Mouse (Mus musculus) embryo, embryonic 11.5 days (tissue): ENCODE data around the gene Limch1.

Experiments used
- DNase-seq: peaks from one replicate; pipeline ENCODE4 v3.0.0-alpha.2; 2012; ENCODE audit warnings: low read depth, low spot score

The Limch1 gene

DNA sequence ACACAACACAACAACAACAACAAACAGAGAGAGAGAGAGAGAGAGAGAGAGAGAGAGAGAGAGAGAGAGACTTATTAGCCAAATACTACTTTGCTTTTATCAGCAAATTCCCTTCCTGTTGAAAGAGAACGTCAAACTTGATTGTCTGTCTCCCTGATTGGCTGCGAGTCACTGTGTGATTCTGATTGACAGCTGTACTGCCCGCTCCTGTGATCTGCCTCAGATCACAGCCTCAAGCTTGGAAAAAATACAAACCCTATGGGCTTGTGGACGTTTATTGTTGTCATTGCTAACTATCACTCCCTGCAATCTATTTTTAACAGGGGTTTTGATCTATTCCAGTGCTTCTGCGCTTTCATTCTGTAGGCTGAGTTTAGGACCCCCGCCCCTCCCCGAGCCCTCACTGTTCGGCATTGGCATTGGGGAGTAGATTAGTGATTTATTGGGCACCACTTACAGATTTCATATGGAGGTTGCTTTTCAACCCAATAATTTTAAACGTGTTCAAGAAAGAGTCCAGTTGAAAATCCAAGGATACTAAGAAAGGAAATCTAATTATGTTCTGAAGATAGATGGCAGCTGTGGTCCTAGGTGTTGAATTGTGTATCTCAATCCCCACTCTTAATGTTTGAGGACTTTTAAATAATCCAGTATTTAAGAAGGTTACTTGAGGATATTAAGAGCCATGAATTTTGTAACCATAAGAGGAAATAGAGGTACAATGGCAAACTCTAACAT is 39.2 kb downstream of the Limch1 start:
- no peak for DNase-seq

- no peak for DNase-seq
These were observed 40.5 kb downstream of the Limch1 start for GRCm38 (mm10) chr5:66785995-66786620.

GRCm38 (mm10) chr5:66786621-66787061 is 41.0 kb downstream of the Limch1 start:
- no peak for DNase-seq

- DNase-seq, result no peak
These were observed 43.4 kb downstream of the Limch1 start for GRCm38 (mm10) chr5:66789041-66789440.

GRCm38 (mm10) chr5:66791161-66791560 is 45.5 kb downstream of the Limch1 start:
- no peak for DNase-seq

GRCm38 (mm10) chr5:66793251-66793650 is 47.6 kb downstream of the Limch1 start:
- no peak for DNase-seq

DNA sequence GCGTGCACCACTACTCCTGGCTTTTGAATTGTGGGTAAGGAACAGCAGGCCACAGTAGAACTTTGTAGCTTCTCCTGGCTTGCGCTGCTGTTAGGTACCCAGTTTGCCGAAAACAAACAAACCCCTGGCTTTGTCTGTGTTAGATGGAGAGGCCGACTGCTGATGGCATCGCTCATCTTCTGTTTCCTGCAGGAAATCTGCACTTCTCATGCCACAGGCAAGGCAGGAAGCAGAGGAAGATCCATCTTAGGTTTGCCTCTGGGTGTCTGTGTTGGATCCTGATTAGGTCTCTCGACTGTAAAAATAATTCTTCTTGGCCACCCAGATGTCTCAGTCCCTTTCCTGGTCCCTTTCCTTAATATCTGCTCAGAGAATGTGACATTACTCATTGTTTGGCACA is 51.7 kb downstream of the Limch1 start:
- DNase-seq, result no peak

- DNase-seq, result no peak
These were observed 52.5 kb downstream of the Limch1 start for GRCm38 (mm10) chr5:66798135-66798534.

DNA sequence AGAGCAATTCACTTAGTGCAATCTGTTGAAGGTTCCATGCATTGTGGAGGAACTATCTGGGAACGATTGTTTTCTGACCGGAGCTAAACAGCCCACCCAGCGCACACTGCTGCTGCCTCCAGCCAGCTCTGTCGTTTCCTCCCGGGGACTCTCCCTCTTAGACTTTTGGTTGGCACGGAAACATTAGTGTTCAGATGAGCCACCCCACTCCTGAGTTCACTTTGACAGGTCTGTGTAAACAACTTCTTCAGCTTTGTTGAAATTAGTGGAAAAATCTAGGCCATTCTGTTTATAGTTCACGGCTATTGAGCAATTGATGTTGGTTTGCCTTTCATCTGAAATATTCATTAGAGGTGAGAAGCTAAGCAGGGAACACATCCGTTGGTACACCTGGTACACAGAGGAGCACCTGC is 53.0 kb downstream of the Limch1 start:
- no peak for DNase-seq

DNA sequence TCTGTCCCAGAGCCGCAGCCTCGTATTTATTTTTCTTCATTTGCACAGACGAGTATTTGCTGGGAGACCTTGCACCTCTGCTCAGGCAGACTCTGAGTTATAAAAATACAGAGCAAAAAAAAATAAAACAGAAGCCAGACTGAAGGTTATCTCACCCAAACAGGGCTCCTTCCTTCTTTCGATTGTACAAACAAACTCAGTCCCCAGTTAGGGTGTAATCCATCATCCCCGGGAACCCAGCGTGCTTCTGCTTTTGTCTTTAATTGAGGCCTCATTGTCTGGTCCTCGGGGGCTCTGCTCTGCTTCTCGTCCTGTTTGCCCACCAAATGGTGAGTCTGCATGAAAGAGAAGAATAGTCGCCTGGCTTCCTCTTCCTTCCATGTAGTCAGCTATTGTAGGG is 54.6 kb downstream of the Limch1 start:
- no peak for DNase-seq

GRCm38 (mm10) chr5:66800977-66801376 is 55.4 kb downstream of the Limch1 start:
- DNase-seq, result no peak

- DNase-seq, result no peak
These were observed 56.6 kb downstream of the Limch1 start for GRCm38 (mm10) chr5:66802196-66802595.

DNA sequence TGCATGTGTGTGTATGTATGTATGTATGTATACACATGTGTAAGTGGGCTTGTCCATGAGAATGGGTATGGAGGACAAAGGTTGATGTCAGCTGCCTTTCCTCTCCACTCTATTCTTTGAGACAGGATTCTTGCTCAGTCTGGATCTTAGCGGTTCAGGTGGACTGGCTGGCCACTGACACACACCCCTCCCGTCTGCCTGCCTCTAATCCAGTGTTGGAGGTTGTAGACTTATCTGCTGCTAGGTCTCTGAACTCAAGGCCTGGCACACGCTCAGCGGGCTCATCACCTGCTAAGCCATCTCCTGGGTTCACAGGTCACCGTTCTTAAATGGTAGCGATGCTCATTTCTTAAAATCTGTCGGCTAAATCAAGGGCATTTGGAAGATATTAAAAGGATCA is 60.7 kb downstream of the Limch1 start:
- no peak for DNase-seq

DNA sequence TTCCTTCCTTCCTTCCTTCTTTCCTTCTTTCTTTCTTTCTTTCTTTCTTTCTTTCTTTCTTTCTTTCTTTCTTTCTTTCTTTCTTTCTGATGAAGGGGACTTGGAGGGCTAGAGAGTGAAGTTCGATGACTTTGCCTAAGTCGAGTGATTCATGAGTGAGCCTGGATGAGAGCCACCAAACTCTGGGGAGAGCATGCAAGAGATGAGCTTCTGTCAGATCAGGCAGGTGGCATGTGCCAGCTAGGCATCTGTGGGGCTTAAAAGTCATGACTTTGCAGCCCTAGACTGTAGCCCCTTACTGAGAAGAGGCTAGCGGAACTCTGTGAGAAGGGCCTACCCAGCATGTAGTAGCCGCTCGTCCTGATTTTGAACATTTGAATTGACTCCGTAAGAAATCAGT is 62.1 kb downstream of the Limch1 start:
- DNase-seq, result no peak

DNA sequence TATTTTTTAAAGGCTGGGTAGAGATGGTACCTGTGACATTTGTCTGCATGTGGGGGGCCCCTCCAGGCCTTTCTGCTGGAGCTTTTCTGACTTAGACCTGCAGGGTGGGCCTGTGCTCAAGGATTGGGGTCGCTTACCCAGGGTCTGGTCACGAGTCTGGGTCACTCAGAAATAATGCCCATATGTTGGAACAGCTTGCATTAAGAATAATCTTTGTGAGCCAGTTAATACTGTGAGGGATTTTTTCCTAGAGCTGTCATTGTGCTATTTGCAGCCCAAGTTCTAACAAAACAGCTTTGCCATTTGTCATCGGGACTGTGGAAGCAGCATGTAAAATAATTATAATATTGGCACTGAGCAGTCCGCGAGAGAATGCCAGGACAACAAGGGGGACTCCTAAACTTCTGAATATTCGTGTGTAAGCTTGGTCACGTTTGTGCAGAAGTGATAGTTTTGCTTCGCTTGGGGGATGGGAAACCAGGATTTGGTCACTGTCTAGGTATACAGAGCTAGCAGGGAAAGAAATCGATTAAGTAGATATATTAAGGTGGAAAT is 63.5 kb downstream of the Limch1 start:
- DNase-seq, result no peak

GRCm38 (mm10) chr5:66810396-66810795 is 64.8 kb downstream of the Limch1 start:
- DNase-seq, result no peak

DNA sequence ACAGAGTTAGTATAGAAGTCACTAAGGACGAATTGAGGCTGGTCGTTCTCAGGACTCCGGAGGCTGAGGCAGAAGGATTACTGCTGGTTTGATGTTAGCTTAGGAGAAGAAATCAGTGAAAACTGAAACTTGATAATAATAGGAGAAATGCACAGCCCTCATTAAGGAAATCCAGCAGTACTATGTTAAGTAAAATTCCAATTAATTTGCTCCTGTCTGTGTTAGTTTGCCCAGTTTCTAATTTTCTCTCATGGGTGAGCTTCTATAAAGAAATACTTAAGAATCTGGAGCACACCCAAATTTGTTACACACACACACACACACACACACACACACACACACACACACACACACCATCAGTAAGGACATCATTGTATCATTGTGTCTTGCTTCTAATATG is 69.0 kb downstream of the Limch1 start:
- no peak for DNase-seq

GRCm38 (mm10) chr5:66815877-66816276 is 70.2 kb downstream of the Limch1 start:
- no peak for DNase-seq

DNA sequence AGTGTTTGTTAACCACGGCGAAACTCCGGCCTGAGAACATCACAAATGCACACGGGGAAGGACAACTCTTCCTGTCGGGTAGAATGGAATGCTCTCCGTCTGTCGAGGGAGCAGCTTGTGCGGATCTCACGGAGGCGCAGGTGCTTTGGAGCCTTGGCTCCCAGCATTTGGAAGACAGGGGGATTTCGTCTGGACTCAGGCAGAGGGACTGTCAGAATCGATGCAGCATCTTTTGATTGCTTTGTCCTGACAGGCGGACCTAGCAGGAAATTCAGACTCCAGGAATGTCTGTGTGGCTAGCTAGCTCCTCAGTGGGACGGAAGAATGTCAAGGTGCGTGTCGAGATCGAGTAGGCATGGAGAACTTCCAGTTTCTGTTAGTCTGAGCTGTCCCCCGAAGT is 71.1 kb downstream of the Limch1 start:
- DNase-seq, result no peak

- DNase-seq, result no peak
These were observed 71.7 kb downstream of the Limch1 start for GRCm38 (mm10) chr5:66817184-66817956.

DNA sequence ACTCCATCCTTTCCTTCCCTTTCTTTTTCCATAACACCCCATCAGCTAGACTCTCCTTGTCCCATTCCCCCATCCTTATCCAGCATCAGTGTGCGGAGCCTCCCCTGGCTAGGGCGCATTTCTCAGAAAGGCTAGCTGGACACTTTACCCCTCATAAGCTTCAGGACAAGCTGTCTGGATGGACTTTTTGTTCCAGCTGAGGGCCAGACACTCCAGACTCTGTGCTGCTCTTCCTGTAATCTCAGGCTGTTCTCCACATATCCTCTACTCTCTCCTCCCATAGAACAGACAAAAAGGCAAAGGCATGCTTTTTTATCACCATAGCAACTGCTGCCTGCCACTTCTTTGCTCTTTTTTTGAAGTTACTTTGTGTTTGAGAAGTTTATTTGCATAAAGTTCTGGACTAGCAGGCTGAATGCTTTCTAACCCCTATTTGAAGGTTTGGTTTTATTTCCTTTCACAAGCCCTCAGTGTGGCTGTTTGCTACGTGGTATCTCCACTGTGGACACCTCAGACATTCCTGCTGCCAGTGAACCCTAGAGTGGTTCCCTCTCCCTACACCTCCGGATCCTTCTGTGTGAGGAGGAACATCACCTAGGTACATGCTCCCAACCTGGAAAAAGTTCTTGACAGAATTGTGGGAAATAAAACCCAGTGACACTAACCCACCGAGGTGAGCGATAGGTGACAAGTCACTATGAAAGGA is 77.0 kb downstream of the Limch1 start:
- DNase-seq, result no peak

DNA sequence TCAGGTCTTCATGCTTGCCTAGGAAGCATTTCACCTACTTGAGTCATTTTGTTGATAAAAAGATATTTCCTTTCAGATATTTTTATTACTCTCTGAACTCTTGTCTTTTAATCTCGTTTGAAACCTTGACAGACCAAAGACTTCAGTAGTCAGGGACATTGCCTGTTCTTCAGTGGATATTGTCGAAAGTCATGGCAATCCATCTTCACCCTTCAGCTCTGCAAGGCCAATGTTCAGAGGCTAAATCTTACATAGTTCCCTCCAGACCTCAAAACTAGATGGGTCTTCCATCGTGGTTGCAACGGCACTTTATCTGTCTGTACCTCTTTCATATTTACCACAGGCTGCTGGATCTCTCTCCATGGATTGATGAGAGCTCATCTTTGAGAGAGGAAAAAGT is 80.0 kb downstream of the Limch1 start:
- DNase-seq, result no peak
